Mouse (Mus musculus) C2C12 (cell line): ENCODE measurements around the gene Chd9. TPM values are rescaled to one million over a fixed set of nuclear protein-coding genes. Genes with fewer than 3 reads are reported as not detected.

ENCODE experiments used
- H3K27me3 ChIP-seq: one replicate; pipeline ENCODE4 v1.6.1; 2011; ENCODE audit not compliant: control insufficient read depth, insufficient read depth, insufficient read length
- H3K36me3 ChIP-seq: one replicate; pipeline ENCODE4 v1.6.1; 2011; ENCODE audit not compliant: control insufficient read depth, insufficient read depth
- H3K4me3 ChIP-seq: one replicate; pipeline ENCODE4 v1.5.1; 2011; ENCODE audit warnings: mild to moderate bottlenecking, control low read depth; ENCODE audit not compliant: poor library complexity, insufficient read depth, severe bottlenecking
- H3K79me2 ChIP-seq: one replicate; pipeline ENCODE4 v1.6.1; 2011; ENCODE audit not compliant: control insufficient read depth, insufficient read depth
- H3K79me3 ChIP-seq: one replicate; pipeline ENCODE4 v1.6.1; 2011; ENCODE audit warnings: low read depth, control low read depth
- H3ac ChIP-seq: one replicate; pipeline ENCODE3; 2011; ENCODE audit warnings: low read depth; ENCODE audit not compliant: control insufficient read depth, insufficient read length
- CEBPB ChIP-seq: IDR thresholded peaks from one replicate; pipeline ENCODE4 v1.6.1; 2011; ENCODE audit warnings: low read depth, mild to moderate bottlenecking, control low read depth, moderate library complexity
- CTCF ChIP-seq: IDR thresholded peaks from one replicate; pipeline ENCODE4 v1.5.1; 2011; ENCODE audit not compliant: control insufficient read depth, insufficient read depth, insufficient read length
- FOSL1 ChIP-seq: IDR thresholded peaks from one replicate; pipeline ENCODE4 v1.8.0; 2011; ENCODE audit warnings: mild to moderate bottlenecking, low read length; ENCODE audit not compliant: poor library complexity, insufficient read depth, severe bottlenecking
- MAX ChIP-seq: IDR thresholded peaks from one replicate; pipeline ENCODE4 v1.6.1; 2011; ENCODE audit warnings: mild to moderate bottlenecking, control low read depth
- MYOD1 ChIP-seq: IDR thresholded peaks from one replicate; pipeline ENCODE4 v1.6.1; 2011; ENCODE audit warnings: low read depth; ENCODE audit not compliant: control insufficient read depth, insufficient read length
- MYOG ChIP-seq: IDR thresholded peaks from one replicate; pipeline ENCODE4 v1.6.1; 2011; ENCODE audit not compliant: control insufficient read depth, insufficient read length; ENCODE audit errors: extremely low read depth
- USF1 ChIP-seq: IDR thresholded peaks from one replicate; pipeline ENCODE4 v1.6.1; 2011; ENCODE audit warnings: low read depth, mild to moderate bottlenecking, control low read depth, moderate library complexity
- polyA plus RNA-seq: library from polyadenylated mRNA; unstranded; fragments of >200 nt; fragmentation: generic; extraction: Trizol; gene quantifications from one replicate; pipeline ENCODE4 v1.2.1, GENCODE M21; 2012; ENCODE audit warnings: missing spikeins

Gene Chd9
- polyA plus RNA-seq, 1 experiment, result 18.4 TPM

GRCm38 (mm10) chr8:90867061-90867460 is 38.9 kb downstream of the Chd9 start:
- H3K36me3 ChIP-seq, result no peaks in the 10 kb centered on the region
- no peak for TF ChIP-seq FOSL1
- TF ChIP-seq MAX, result no peak
- TF ChIP-seq MYOD1, result no peak
- TF ChIP-seq CEBPB, result no peak
- no peak for TF ChIP-seq USF1
- no peak for TF ChIP-seq MYOG
- no peak for TF ChIP-seq CTCF
- no peak overlapping the region for H3K4me3 ChIP-seq
- no peaks in the 10 kb centered on the region for H3K79me2 ChIP-seq
- H3ac ChIP-seq, result no peak overlapping the region
- no peaks in the 10 kb centered on the region for H3K79me3 ChIP-seq
- no peaks in the 10 kb centered on the region for H3K27me3 ChIP-seq

- H3K4me3 ChIP-seq, result no peak overlapping the region
- TF ChIP-seq CTCF (no peak), CEBPB (no peak), USF1 (no peak), MAX (no peak)
- no peaks in the 10 kb centered on the region for H3K36me3 ChIP-seq
- no peaks in the 10 kb centered on the region for H3K79me2 ChIP-seq
- H3ac ChIP-seq, result no peak overlapping the region
- H3K79me3 ChIP-seq, result no peaks in the 10 kb centered on the region
- no peaks in the 10 kb centered on the region for H3K27me3 ChIP-seq
Measured at GRCm38 (mm10) chr8:90867911-90868310, 39.8 kb downstream of the Chd9 start.

GRCm38 (mm10) chr8:90868334-90868733 is 40.2 kb downstream of the Chd9 start:
- TF ChIP-seq CTCF (no peak), CEBPB (no peak), MYOD1 (no peak), MAX (no peak), MYOG (no peak), USF1 (no peak), FOSL1 (no peak)
- H3K79me3 ChIP-seq, result no peaks in the 10 kb centered on the region

GRCm38 (mm10) chr8:90869071-90869919 is 41.1 kb downstream of the Chd9 start:
- Histone ChIP-seq H3K36me3 (no peaks in the 10 kb centered on the region), H3ac (no peak overlapping the region), H3K79me2 (no peaks in the 10 kb centered on the region), H3K79me3 (no peaks in the 10 kb centered on the region), H3K27me3 (no peaks in the 10 kb centered on the region), H3K4me3 (no peak overlapping the region)
- no peak for TF ChIP-seq CTCF
- peak; percentile 30 for TF ChIP-seq MYOD1

More at GRCm38 (mm10) chr8:90868334-90868733, 40.2 kb downstream of the Chd9 start:
- H3ac ChIP-seq, result no peak overlapping the region
- no peak overlapping the region for H3K4me3 ChIP-seq
- H3K79me2 ChIP-seq, result no peaks in the 10 kb centered on the region
- H3K27me3 ChIP-seq, result no peaks in the 10 kb centered on the region
- no peaks in the 10 kb centered on the region for H3K36me3 ChIP-seq

GRCm38 (mm10) chr8:90869920-90870777 is 42.0 kb downstream of the Chd9 start:
- TF ChIP-seq CEBPB (no peak), MYOD1 (no peak), CTCF (no peak), USF1 (no peak), FOSL1 (no peak), MYOG (no peak), MAX (no peak)
- no peaks in the 10 kb centered on the region for H3K79me3 ChIP-seq
- no peaks in the 10 kb centered on the region for H3K27me3 ChIP-seq
- H3K4me3 ChIP-seq, result no peak overlapping the region
- no peak overlapping the region for H3ac ChIP-seq
- no peaks in the 10 kb centered on the region for H3K79me2 ChIP-seq
- no peaks in the 10 kb centered on the region for H3K36me3 ChIP-seq
